Mouse (Mus musculus) cortical plate, adult 2 months (tissue): Measurements from ENCODE around the gene Chac1.

Experiments
- CTCF ChIP-seq: fragments of 200-500 bp; IDR thresholded peaks from 2 replicates; pipeline ENCODE4 v1.5.1; 2011; ENCODE audit warnings: mild to moderate bottlenecking, control low read depth, low read length; ENCODE audit not compliant: insufficient read depth; ENCODE audit errors: extremely low read depth
- POLR2A ChIP-seq: fragments of 200-500 bp; IDR thresholded peaks from 2 replicates; pipeline ENCODE4 v1.6.1; 2011; ENCODE audit warnings: mild to moderate bottlenecking, low read length, control low read depth; ENCODE audit not compliant: insufficient read depth; ENCODE audit errors: extremely low read depth

DNA sequence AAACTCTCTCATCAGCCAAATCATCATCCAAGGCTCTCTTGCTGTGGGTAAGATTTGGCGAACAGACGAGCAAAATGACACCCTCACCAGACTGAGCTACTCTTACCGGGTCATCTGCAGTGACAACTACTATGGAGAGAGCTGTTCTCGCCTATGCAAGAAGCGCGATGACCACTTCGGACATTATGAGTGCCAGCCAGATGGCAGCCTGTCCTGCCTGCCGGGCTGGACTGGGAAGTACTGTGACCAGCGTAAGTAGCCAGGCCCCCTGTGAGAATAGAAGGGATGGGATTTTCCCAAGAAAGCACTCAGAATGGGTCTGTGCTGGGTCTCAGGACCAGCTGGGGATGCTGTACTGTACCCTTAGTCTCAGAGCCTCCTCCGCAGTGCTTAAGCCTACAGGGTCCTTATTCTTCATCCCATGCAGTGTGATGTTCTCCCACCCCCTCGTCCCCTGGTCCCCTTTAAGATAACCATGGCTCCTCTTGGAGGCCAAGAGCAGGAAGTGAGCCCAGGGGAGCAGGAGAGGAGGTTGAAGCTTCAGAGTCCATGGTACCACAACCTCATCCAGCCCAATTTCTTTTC lies 23.0 kb upstream of the Chac1 start:
- TF ChIP-seq POLR2A (no peak), CTCF (no peak)
